In genomic region chr2:121446506-121446905, GRCm38 (mm10) we compare ENCODE assay signal across 29 mouse cellular contexts. TPM values are rescaled to one million over a fixed set of nuclear protein-coding genes. Genes with fewer than 3 reads are reported as not detected.
DNase-seq lines count a peak whose midpoint lies in the region.
"Had no signal": no experiment of that assay in that cellular context is flagged by ENCODE, and none has a peak within 500 bp of the region (broad histone marks: within the 10 kb centered on the region; RNA-seq: fewer than 3 reads in every experiment).

No protein-coding gene starts in this region.

- H3K4me1 ChIP-seq in heart, embryonic 10.5 days: peaks cover 37% of the 10 kb centered on the region
- peaks cover 9% of the 10 kb centered on the region; the same call in 1 of the 2 replicates for H3K4me1 ChIP-seq in brown adipose tissue, adult 24 weeks (ENCODE audit: control insufficient read depth, insufficient read depth, insufficient read length, low read length)

- DNase-seq in adrenal gland, adult 2 months: peak; percentile 48
- no peak for DNase-seq in adrenal gland, postnatal 36 days
- DNase-seq in heart, embryonic 10.5 days (ENCODE audit: low spot score): peak; percentile 57
- no peak for DNase-seq in heart, adult 8-10 months (ENCODE audit: low spot score)
- DNase-seq in testis, postnatal 14 days (ENCODE audit: low spot score): peak; percentile 53
- no peak for DNase-seq in urinary bladder, postnatal 36 days (ENCODE audit: low spot score in 2 of 2)
- DNase-seq: adrenal gland, postnatal 10 days; B cell, adult 2 months; cerebellum, adult 11 months; cerebellum, adult 2 months; cerebellum, adult 9-11 months; cerebellum, postnatal 25 days; forebrain, postnatal 0 days; gastrocnemius, adult 2 months; gastrocnemius, postnatal 14 days; heart, adult 18-20 months; heart, postnatal 10 days; heart, postnatal 36 days had no signal

- no peaks in the 10 kb centered on the region for H3K9me3 ChIP-seq in heart, embryonic 10.5 days
- H3K9me3 ChIP-seq: embryonic facial prominence, embryonic 12.5 days; embryonic facial prominence, embryonic 15.5 days; G1E; heart, embryonic 12.5 days; heart, embryonic 15.5 days; hindbrain, embryonic 10.5 days; hindbrain, embryonic 13.5 days; intestine, embryonic 15.5 days had no signal

- peaks cover 10% of the 10 kb centered on the region for H3K27me3 ChIP-seq in heart, embryonic 10.5 days (ENCODE audit: insufficient read depth, poor library complexity, severe bottlenecking)
- H3K27me3 ChIP-seq: intestine, embryonic 15.5 days; Patski had no signal

- no peak overlapping the region for H3K4me3 ChIP-seq in heart, embryonic 10.5 days
- no peak overlapping the region for H3K4me3 ChIP-seq in brown adipose tissue, adult 24 weeks (ENCODE audit: insufficient read depth, low read depth, low read length)
- H3K4me3 ChIP-seq: embryonic facial prominence, embryonic 12.5 days; embryonic facial prominence, embryonic 15.5 days; gastrocnemius, adult 2 months; heart, embryonic 12.5 days; heart, embryonic 15.5 days; hindbrain, embryonic 10.5 days; hindbrain, embryonic 13.5 days; intestine, embryonic 15.5 days had no signal

- 70% methylated on average over 4 of the region's 4 CpGs for WGBS in heart, embryonic 10.5 days

- no peak overlapping the region for H3K27ac ChIP-seq in heart, embryonic 10.5 days
- H3K27ac ChIP-seq in brown adipose tissue, adult 24 weeks (replicated peaks; ENCODE audit: low read depth, low read length): 0 out of 2 replicates have a peak overlapping the region, but pooled peaks have one; percentile 7
- H3K27ac ChIP-seq: embryonic facial prominence, embryonic 12.5 days; embryonic facial prominence, embryonic 15.5 days; gastrocnemius, adult 2 months; heart, embryonic 15.5 days; hindbrain, embryonic 10.5 days; hindbrain, embryonic 13.5 days; intestine, embryonic 15.5 days had no signal

- peaks cover 10% of the 10 kb centered on the region; the same call in 1 of the 2 replicates for H3K36me3 ChIP-seq in heart, embryonic 10.5 days
- H3K36me3 ChIP-seq: intestine, embryonic 15.5 days had no signal

RNA-seq across cellular contexts. Expression of gene Ell3, which starts 2.4 kb away (rescaled TPM):
- total RNA-seq in adrenal gland, adult 2 months (2021): under 1 TPM; 0.35 to 0.63 TPM
- 0.20 and 0.23 TPM in 2 replicates for polyA plus RNA-seq in adrenal gland, adult 2 months (2012; rRNA removed)
- under 1 TPM; 0.17 to 0.36 TPM for total RNA-seq in adrenal gland, postnatal 36 days (2021)
- polyA plus RNA-seq in heart, embryonic 10.5 days (2016; fragmentation: Nextera tagmentation; extraction: Ambion mirVana): 2.0 and 3.5 TPM in 2 replicates
- under 1 TPM in 1 of 4 experiments, not detected in 3; 0.34 TPM for total RNA-seq in heart, adult 8-10 months (2022)
- not detected in 2 replicates for polyA plus RNA-seq in brown adipose tissue, adult 24 weeks (2012; ENCODE audit: insufficient read depth, insufficient read length, missing spikeins)
- total RNA-seq: common myeloid progenitor, adult 5-6 weeks; forebrain, postnatal 0 days; G1E; gastrocnemius, adult 2 months; gastrocnemius, postnatal 14 days; heart, postnatal 36 days had no signal
- polyA plus RNA-seq: cerebellum, adult 2 months had no signal

RNA-seq across cellular contexts. Expression of gene Serf2, which starts 2.5 kb away (rescaled TPM):
- total RNA-seq in adrenal gland, adult 2 months (2021): 100 to 1,000 TPM; 272 to 371 TPM
- polyA plus RNA-seq in adrenal gland, adult 2 months (2012; rRNA removed): 275 and 332 TPM in 2 replicates
- 100 to 1,000 TPM; 333 to 337 TPM for total RNA-seq in adrenal gland, postnatal 36 days (2021)
- 503 and 534 TPM in 2 replicates for polyA plus RNA-seq in heart, embryonic 10.5 days (2016; fragmentation: Nextera tagmentation; extraction: Ambion mirVana)
- total RNA-seq in heart, adult 8-10 months (2022): 100 to 1,000 TPM; 360 to 469 (median 411) TPM
- polyA plus RNA-seq in brown adipose tissue, adult 24 weeks (2012; ENCODE audit: insufficient read depth, insufficient read length, missing spikeins): 562 and 583 TPM in 2 replicates

RNA-seq across cellular contexts. Expression of gene Hypk, which starts 6.6 kb away (rescaled TPM):
- total RNA-seq in adrenal gland, adult 2 months (2021): 10 to 100 TPM; 15.7 to 25.5 TPM
- 2.2 and 3.0 TPM in 2 replicates for polyA plus RNA-seq in adrenal gland, adult 2 months (2012; rRNA removed)
- total RNA-seq in adrenal gland, postnatal 36 days (2021): 10 to 100 TPM; 33.0 to 34.7 TPM
- 139 and 162 TPM in 2 replicates for polyA plus RNA-seq in heart, embryonic 10.5 days (2016; fragmentation: Nextera tagmentation; extraction: Ambion mirVana)
- 10 to 100 TPM; 18.2 to 25.0 (median 22.6) TPM for total RNA-seq in heart, adult 8-10 months (2022)
- polyA plus RNA-seq in brown adipose tissue, adult 24 weeks (2012; ENCODE audit: insufficient read depth, insufficient read length, missing spikeins): 114 and 117 TPM in 2 replicates

RNA-seq across cellular contexts. Expression of gene Serinc4, which starts 10.1 kb away (rescaled TPM):
- under 1 TPM in 1 of 2 experiments, not detected in 1; 0.21 TPM for total RNA-seq in adrenal gland, adult 2 months (2021)
- polyA plus RNA-seq in adrenal gland, adult 2 months (2012; rRNA removed): 0.16 and 0.20 TPM in 2 replicates
- under 1 TPM in 1 of 2 experiments, not detected in 1; 0.20 TPM for total RNA-seq in adrenal gland, postnatal 36 days (2021)
- 0.09 and 0.20 TPM in 2 replicates for polyA plus RNA-seq in heart, embryonic 10.5 days (2016; fragmentation: Nextera tagmentation; extraction: Ambion mirVana)
- under 1 TPM in 2 of 4 experiments, not detected in 2; 0.13 to 0.17 TPM for total RNA-seq in heart, adult 8-10 months (2022)
- not detected in 2 replicates for polyA plus RNA-seq in brown adipose tissue, adult 24 weeks (2012; ENCODE audit: insufficient read depth, insufficient read length, missing spikeins)
- total RNA-seq: gastrocnemius, adult 2 months; gastrocnemius, postnatal 14 days; heart, adult 18-20 months; heart, postnatal 10 days; heart, postnatal 36 days had no signal
- polyA plus RNA-seq: embryonic facial prominence, embryonic 12.5 days; G1E had no signal

RNA-seq across cellular contexts. Expression of gene Mfap1b, which starts 27.4 kb away (rescaled TPM):
- total RNA-seq in adrenal gland, adult 2 months (2021): 10 to 100 TPM; 37.2 to 38.7 TPM
- 0.89 and 0.98 TPM in 2 replicates for polyA plus RNA-seq in adrenal gland, adult 2 months (2012; rRNA removed)
- 10 to 100 TPM; 37.8 to 39.9 TPM for total RNA-seq in adrenal gland, postnatal 36 days (2021)
- 45.4 and 49.3 TPM in 2 replicates for polyA plus RNA-seq in heart, embryonic 10.5 days (2016; fragmentation: Nextera tagmentation; extraction: Ambion mirVana)
- total RNA-seq in heart, adult 8-10 months (2022): 10 to 100 TPM; 28.3 to 37.4 (median 32.5) TPM
- 22.1 and 30.8 TPM in 2 replicates for polyA plus RNA-seq in brown adipose tissue, adult 24 weeks (2012; ENCODE audit: insufficient read depth, insufficient read length, missing spikeins)

Comparison
In these comparisons a context has a peak if more than half of its experiments do, and no peak if none do; other contexts are left out.
1. DNase-seq: peak in adrenal gland, adult 2 months (single experiment), heart, embryonic 10.5 days (single experiment) and testis, postnatal 14 days (single experiment); none in adrenal gland, postnatal 36 days (0 of 2), heart, adult 8-10 months (single experiment) and urinary bladder, postnatal 36 days (0 of 2).